23 mouse cellular contexts compared by ENCODE assay signal in genomic region chr4:154226678-154227077, GRCm38 (mm10). TPM values are rescaled to one million over a fixed set of nuclear protein-coding genes. Genes with fewer than 3 reads are reported as not detected.
DNase-seq lines count a peak whose midpoint lies in the region; ATAC-seq lines count a peak whose summit lies in the region.
"Had no signal": no experiment of that assay in that cellular context is flagged by ENCODE, and none has a peak within 500 bp of the region (broad histone marks: within the 10 kb centered on the region; RNA-seq: fewer than 3 reads in every experiment).

No protein-coding gene starts in this region.

- H3K4me2 ChIP-seq in heart, embryonic 16.5 days (ENCODE audit: low read depth, low read length), result no peak overlapping the region
- H3K4me2 ChIP-seq: embryonic facial prominence, embryonic 13.5 days; forebrain, embryonic 12.5 days; forebrain, embryonic 15.5 days; hindbrain, embryonic 12.5 days had no signal

- 0 out of 2 replicates have a peak overlapping the region, but pooled peaks have one; percentile 4 for H3K9ac ChIP-seq in heart, embryonic 16.5 days (ENCODE audit: low read length)
- H3K9ac ChIP-seq: embryonic facial prominence, embryonic 13.5 days; forebrain, embryonic 12.5 days; forebrain, embryonic 15.5 days; hindbrain, embryonic 12.5 days had no signal

- no peaks in the 10 kb centered on the region for H3K9me3 ChIP-seq in heart, embryonic 16.5 days (replicated peaks; ENCODE audit: control insufficient read depth, low read length)
- no peaks in the 10 kb centered on the region for H3K9me3 ChIP-seq in limb, embryonic 10.5 days (replicated peaks)
- H3K9me3 ChIP-seq: embryonic facial prominence, embryonic 13.5 days; forebrain, embryonic 12.5 days; forebrain, embryonic 15.5 days; heart, embryonic 10.5 days; hindbrain, embryonic 12.5 days had no signal

- peak; percentile 79 to 83 for DNase-seq in cerebellum, postnatal 10 days
- no peak for DNase-seq in cerebellum, adult 9-11 months
- no peak for DNase-seq in heart, adult 9 months (ENCODE audit: low spot score in 2 of 2)
- DNase-seq in left cerebral cortex, postnatal 4 days, result peak; percentile 74
- no peak for DNase-seq in left cerebral cortex, adult 18-20 months (ENCODE audit: low spot score in 2 of 2)
- DNase-seq in limb, embryonic 10.5 days (ENCODE audit: low spot score), result no peak
- DNase-seq: adrenal gland, adult 2 months; adrenal gland, postnatal 14 days; cerebellum, adult 11-12 months; cerebellum, adult 8-10 months; cerebellum, postnatal 25 days; gastrocnemius, postnatal 25 days; heart, postnatal 4 days; kidney, adult 11 months; kidney, adult 8-10 months had no signal

- H3K4me1 ChIP-seq in heart, embryonic 16.5 days (ENCODE audit: control insufficient read depth, insufficient read depth, low read length), result peaks cover 53% of the 10 kb centered on the region
- peaks cover 49% of the 10 kb centered on the region for H3K4me1 ChIP-seq in limb, embryonic 10.5 days

- H3K27me3 ChIP-seq in heart, embryonic 16.5 days (ENCODE audit: control insufficient read depth, insufficient read depth, low read length), result no peaks in the 10 kb centered on the region
- no peaks in the 10 kb centered on the region for H3K27me3 ChIP-seq in limb, embryonic 10.5 days (ENCODE audit: low read depth, poor library complexity, severe bottlenecking)
- H3K27me3 ChIP-seq: embryonic facial prominence, embryonic 13.5 days; forebrain, embryonic 12.5 days; forebrain, embryonic 15.5 days; hindbrain, embryonic 12.5 days had no signal

- no peak overlapping the region for H3K27ac ChIP-seq in heart, embryonic 16.5 days (ENCODE audit: low read length)
- H3K27ac ChIP-seq in limb, embryonic 10.5 days, result peak overlapping the region; percentile 47; the same call in 1 of the 2 replicates
- H3K27ac ChIP-seq: forebrain, embryonic 12.5 days; forebrain, embryonic 15.5 days; heart, embryonic 10.5 days; hindbrain, embryonic 12.5 days had no signal

- H3K4me3 ChIP-seq in heart, embryonic 16.5 days (ENCODE audit: low read length), result no peak overlapping the region
- H3K4me3 ChIP-seq in limb, embryonic 10.5 days, result no peak overlapping the region
- H3K4me3 ChIP-seq: embryonic facial prominence, embryonic 13.5 days; forebrain, embryonic 12.5 days; forebrain, embryonic 15.5 days; heart, embryonic 10.5 days; hindbrain, embryonic 12.5 days had no signal

- no peaks in the 10 kb centered on the region for H3K36me3 ChIP-seq in heart, embryonic 16.5 days (ENCODE audit: control insufficient read depth, insufficient read depth)
- H3K36me3 ChIP-seq in limb, embryonic 10.5 days, result no peaks in the 10 kb centered on the region
- H3K36me3 ChIP-seq: embryonic facial prominence, embryonic 13.5 days; forebrain, embryonic 12.5 days; forebrain, embryonic 15.5 days; heart, embryonic 10.5 days; hindbrain, embryonic 12.5 days had no signal

- ATAC-seq in heart, embryonic 16.5 days (replicated peaks; ENCODE audit: extremely low read depth, insufficient read depth, low FRiP score), result no peak
- ATAC-seq in monocyte, adult 5-6 weeks (replicated peaks; ENCODE audit: insufficient number of reproducible peaks, low FRiP score, low TSS enrichment, poor library complexity, severe bottlenecking), result no peak
- ATAC-seq: forebrain, embryonic 15.5 days had no signal

- intact Hi-C loops in left cerebral cortex, postnatal 4 days (cut with DNase I), result no loop called here

- 71% methylated on average over 11 of the region's 11 CpGs for WGBS in heart, embryonic 16.5 days
- WGBS in limb, embryonic 10.5 days, result 82% methylated on average over 11 of the region's 11 CpGs

RNA-seq across cellular contexts. Expression of gene Megf6, which starts 56.1 kb away (rescaled TPM):
- polyA plus RNA-seq in heart, embryonic 16.5 days (2015; fragmentation: Nextera tagmentation; extraction: Ambion mirVana), result 33.8 and 38.8 TPM in 2 replicates
- 10 to 100 TPM; 10.4 to 13.7 TPM for total RNA-seq in left cerebral cortex, postnatal 4 days (2021)
- 1 to 10 TPM; 2.5 to 5.0 TPM for total RNA-seq in left cerebral cortex, adult 18-20 months (2021)
- polyA plus RNA-seq in limb, embryonic 10.5 days (2016; fragmentation: Nextera tagmentation; extraction: Ambion mirVana), result 33.6 and 43.5 TPM in 2 replicates
- total RNA-seq in monocyte, adult 5-6 weeks (2017), result not detected in 3 replicates
- total RNA-seq: common myeloid progenitor, adult 5-6 weeks had no signal

Comparison
In these comparisons a context has a peak if more than half of its experiments do, and no peak if none do; other contexts are left out.
1. DNase-seq: peak in cerebellum, postnatal 10 days (2 of 2) and left cerebral cortex, postnatal 4 days (single experiment); none in cerebellum, adult 9-11 months (single experiment), heart, adult 9 months (0 of 2), left cerebral cortex, adult 18-20 months (0 of 2) and limb, embryonic 10.5 days (single experiment).